Mouse (Mus musculus) ZHBTc4 (cell line): ENCODE data around the gene Tmem41b.

Experiments
- DNase-seq: peaks from one replicate; pipeline ENCODE4 v3.0.0-alpha.2; 2011; ENCODE audit warnings: low read depth, low spot score

Tmem41b gene

GRCm38 (mm10) chr7:109986775-109987174 lies at the start of gene Tmem41b:
Tmem41b (minus strand) TSS chr7:109986929.
- DNase-seq, result peak; percentile 33

- DNase-seq, result no peak
Observed at GRCm38 (mm10) chr7:110030342-110030741, 43.6 kb upstream of the Tmem41b start.

GRCm38 (mm10) chr7:110028826-110029225 lies 42.1 kb upstream of the Tmem41b start:
- DNase-seq, result no peak

- DNase-seq, result no peak
Observed at GRCm38 (mm10) chr7:110026594-110026993, 39.9 kb upstream of the Tmem41b start.

GRCm38 (mm10) chr7:110023553-110023952 lies 36.8 kb upstream of the Tmem41b start:
- DNase-seq, result no peak

GRCm38 (mm10) chr7:110018631-110019482 lies 32.1 kb upstream of the Tmem41b start:
- DNase-seq, result peak; percentile 66

GRCm38 (mm10) chr7:110018117-110018630 lies 31.4 kb upstream of the Tmem41b start, which contains the start of gene Ipo7:
Ipo7 (plus strand) TSS chr7:110018274.
- peak; percentile 96 for DNase-seq

GRCm38 (mm10) chr7:110014272-110014671 lies 27.5 kb upstream of the Tmem41b start:
- no peak for DNase-seq

- no peak for DNase-seq
Observed at GRCm38 (mm10) chr7:110011417-110011816, 24.7 kb upstream of the Tmem41b start.

- DNase-seq, result no peak
Observed at GRCm38 (mm10) chr7:110009084-110009483, 22.4 kb upstream of the Tmem41b start.

- DNase-seq, result no peak
Observed at GRCm38 (mm10) chr7:110008513-110008912, 21.8 kb upstream of the Tmem41b start.

- DNase-seq, result no peak
Observed at GRCm38 (mm10) chr7:110006471-110007195, 19.9 kb upstream of the Tmem41b start.

GRCm38 (mm10) chr7:110005976-110006375 lies 19.2 kb upstream of the Tmem41b start:
- no peak for DNase-seq

GRCm38 (mm10) chr7:110002968-110003367 lies 16.2 kb upstream of the Tmem41b start:
- DNase-seq, result no peak

- DNase-seq, result no peak
Observed at GRCm38 (mm10) chr7:110002092-110002491, 15.4 kb upstream of the Tmem41b start.

GRCm38 (mm10) chr7:109998388-109998787 lies 11.7 kb upstream of the Tmem41b start:
- DNase-seq, result peak; percentile 77

GRCm38 (mm10) chr7:109993157-109993959 lies 6.6 kb upstream of the Tmem41b start:
- no peak for DNase-seq

GRCm38 (mm10) chr7:109991286-109991685 lies 4.6 kb upstream of the Tmem41b start:
- no peak for DNase-seq

- peak; percentile 100 for DNase-seq
Observed at GRCm38 (mm10) chr7:109986133-109986669, 528 bp downstream of the Tmem41b start.

- peak; percentile 68 for DNase-seq
Observed at GRCm38 (mm10) chr7:109985661-109986132, 1.0 kb downstream of the Tmem41b start.

- peak; percentile 71 for DNase-seq
Observed at GRCm38 (mm10) chr7:109984608-109985007, 2.1 kb downstream of the Tmem41b start.
